Mouse (Mus musculus) right cerebral cortex, postnatal 25 days (tissue): ENCODE results near the gene Gm10295.

ENCODE experiments used
- DNase-seq: peaks from one replicate; pipeline ENCODE4 v3.0.0; 2022

The Gm10295 gene

GRCm38 (mm10) chr7:71351364-71351763, at the start of gene Gm10295:
Gm10295 (minus strand) TSS chr7:71351485.
- no peak for DNase-seq

GRCm38 (mm10) chr7:71401032-71401431, 49.7 kb upstream of the Gm10295 start:
- no peak for DNase-seq

GRCm38 (mm10) chr7:71399891-71400632, 48.8 kb upstream of the Gm10295 start:
- no peak for DNase-seq

GRCm38 (mm10) chr7:71398959-71399756, 47.9 kb upstream of the Gm10295 start:
- no peak for DNase-seq

GRCm38 (mm10) chr7:71398389-71398788, 47.1 kb upstream of the Gm10295 start:
- DNase-seq: no peak

DNA sequence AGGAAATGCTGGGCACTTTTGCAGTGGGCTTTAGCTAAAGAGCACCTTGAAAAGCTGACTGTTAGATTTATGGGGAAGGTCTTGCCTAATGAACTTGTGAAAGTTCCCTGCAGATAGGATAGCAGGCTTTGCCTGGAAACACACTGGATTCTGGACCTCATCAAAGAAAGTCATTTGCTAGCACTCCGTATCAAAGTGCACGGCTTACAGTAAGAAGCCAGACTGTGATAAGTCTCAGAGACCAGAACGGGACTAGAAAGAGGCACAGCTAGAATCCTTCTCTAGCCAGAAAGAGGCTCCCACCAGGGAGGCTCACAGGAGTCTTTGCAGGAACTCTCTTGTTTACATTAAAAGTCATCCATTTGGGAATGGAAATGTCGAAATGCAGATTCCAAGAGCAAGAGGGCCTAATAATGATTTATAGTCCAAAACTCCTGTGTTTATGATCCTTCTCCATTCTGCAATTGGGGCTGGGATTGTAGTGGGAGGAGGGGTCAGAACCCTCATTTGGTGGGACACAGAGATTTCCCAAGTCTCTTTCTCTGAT, 41.6 kb upstream of the Gm10295 start:
- no peak for DNase-seq

DNA sequence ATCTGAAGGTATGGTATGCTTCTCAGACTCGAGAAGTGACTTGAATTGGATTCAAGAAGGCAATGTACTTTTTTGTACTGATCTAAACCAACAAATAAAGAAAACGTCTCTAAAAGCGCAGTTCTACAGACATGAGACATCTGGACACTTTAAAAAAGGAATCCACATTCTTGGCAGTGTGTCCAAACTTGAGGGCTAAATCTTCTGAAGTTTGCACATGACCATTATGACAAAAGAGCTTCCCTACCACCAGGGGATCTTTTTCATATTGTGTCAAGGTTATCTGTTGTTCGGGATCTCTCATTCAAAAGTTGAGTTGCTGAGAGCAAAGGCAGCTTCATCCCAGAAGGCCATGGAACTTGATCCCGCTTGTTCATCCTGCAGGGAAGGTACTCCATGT, 40.0 kb upstream of the Gm10295 start:
- DNase-seq: no peak

DNA sequence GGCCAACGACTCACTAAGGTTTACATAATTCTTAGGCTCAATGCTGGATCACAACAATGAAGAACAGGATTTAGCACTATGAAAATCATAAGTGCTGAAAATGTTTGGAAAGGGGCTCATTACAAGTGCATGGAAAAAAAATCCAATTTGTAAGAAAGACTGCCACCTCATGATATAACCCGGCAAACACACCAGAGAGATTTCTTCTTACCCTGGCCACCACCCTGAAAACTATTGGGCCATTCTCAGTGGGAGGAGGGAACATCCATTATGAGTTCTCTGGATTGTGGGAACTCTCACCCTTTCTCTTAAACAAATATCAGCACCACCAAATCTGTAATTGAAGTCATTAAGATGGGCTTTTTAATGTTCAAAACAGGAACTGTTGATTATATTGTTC, 39.0 kb upstream of the Gm10295 start:
- DNase-seq: no peak

- no peak for DNase-seq
Measured at GRCm38 (mm10) chr7:71386050-71386449, 34.8 kb upstream of the Gm10295 start.

- DNase-seq: no peak
Measured at GRCm38 (mm10) chr7:71384921-71385320, 33.6 kb upstream of the Gm10295 start.

- peak; percentile 40 for DNase-seq
Measured at GRCm38 (mm10) chr7:71383341-71384130, 32.3 kb upstream of the Gm10295 start.

DNA sequence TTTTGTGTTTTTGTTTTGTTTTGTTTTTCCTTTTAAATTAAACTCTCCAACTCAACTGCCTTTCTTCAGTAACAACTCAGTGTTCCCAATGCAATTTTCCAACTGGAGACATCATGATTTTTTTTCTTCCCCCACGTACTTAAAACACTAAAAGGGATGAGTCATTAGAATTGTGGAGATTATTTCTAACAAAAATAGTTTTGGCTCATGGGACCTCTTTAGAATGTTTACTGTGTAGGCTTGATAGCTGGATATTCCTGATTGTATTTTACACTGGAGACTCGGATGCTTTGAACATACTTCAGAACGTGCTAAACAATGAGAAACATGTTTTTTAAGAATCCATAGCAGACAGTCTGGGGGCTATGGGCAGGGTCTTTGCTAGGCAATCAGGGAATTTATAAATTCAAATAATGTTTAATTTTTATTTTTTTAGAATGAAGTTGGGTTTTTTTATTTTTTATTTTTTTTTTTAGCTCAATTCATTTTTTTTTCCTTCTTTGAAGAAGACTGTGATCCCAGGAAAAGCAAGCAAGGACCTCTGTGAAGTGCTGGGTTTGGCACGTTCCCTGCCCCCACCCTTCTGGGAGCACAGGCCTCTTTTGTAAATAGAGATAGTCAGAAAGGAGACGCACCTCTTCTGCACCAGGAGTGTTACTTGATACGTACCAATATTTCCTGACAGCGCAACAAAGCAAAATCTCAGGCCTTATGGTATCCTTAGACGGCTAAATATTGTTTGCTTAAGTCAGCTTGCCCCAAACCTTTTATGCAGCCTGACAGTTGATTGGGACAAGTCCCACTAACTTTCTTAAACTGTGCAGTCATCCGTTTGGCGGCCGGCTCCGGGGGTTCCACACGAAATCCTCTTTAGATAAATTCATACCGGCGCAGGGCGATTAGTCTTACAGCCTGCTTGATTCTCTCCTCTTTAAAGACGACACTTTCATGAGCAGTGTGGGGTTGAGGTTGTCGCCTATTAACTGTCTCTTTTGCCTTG, 28.8 kb upstream of the Gm10295 start:
- DNase-seq: no peak

- no peak for DNase-seq
Measured at GRCm38 (mm10) chr7:71378812-71379760, 27.8 kb upstream of the Gm10295 start.

GRCm38 (mm10) chr7:71377983-71378382, 26.7 kb upstream of the Gm10295 start:
- no peak for DNase-seq

DNA sequence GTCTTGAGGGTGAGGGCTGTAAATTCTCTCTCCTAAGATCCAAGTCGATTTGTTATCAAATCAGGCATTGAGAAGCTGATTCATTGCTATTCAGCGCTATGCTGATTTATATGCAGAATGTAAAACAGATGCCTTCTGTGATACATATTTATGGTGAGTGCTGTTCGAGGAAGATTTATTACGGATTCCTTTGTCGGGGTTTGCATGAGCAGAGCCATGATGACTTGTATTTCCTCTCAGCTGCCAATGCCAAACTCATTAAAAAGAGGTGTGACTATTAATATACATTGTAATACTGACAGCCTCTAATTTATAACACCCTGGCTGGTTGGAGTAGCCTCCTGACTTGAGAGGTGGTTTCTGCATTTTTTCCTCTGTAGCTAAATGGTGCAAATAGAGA, 22.8 kb upstream of the Gm10295 start:
- no peak for DNase-seq

DNA sequence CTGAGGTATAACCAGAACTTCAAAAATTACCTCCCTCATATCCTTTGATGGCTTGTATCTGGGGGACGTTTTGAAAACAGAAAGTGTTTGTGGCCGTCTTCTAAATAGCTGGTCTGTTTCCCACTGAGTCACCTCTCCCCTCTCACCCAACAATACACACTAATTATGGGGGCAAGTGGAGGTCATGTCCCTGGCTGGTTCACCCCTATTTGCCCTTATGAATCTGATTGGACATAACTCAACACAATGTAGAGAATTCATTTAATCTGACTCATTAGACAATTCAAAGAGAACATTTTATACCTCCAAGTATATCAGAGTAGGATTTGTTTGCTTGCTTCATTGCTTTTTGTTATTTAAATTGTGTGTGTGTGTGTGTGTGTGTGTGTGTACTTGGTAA, 20.6 kb upstream of the Gm10295 start:
- no peak for DNase-seq

GRCm38 (mm10) chr7:71370746-71371145, 19.5 kb upstream of the Gm10295 start:
- no peak for DNase-seq

DNA sequence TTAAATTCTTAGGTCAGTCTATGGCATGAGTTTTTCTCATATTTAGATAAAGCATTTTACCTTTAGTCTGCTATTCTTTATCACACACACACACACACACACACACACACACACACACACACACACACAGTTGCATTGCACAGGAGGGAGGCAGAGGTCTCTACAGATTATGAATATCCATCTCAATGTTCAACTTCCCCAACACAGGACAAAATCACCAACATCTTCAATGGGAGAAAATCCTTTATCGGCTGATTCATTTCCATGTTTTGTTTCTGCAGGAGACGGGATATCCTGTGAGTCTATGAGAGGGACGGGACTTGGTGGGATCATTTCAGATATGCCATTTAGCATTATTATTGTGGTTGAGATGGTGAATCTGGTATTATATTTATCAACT, 18.8 kb upstream of the Gm10295 start:
- DNase-seq: no peak

GRCm38 (mm10) chr7:71368543-71369181, 17.4 kb upstream of the Gm10295 start:
- DNase-seq: no peak

DNA sequence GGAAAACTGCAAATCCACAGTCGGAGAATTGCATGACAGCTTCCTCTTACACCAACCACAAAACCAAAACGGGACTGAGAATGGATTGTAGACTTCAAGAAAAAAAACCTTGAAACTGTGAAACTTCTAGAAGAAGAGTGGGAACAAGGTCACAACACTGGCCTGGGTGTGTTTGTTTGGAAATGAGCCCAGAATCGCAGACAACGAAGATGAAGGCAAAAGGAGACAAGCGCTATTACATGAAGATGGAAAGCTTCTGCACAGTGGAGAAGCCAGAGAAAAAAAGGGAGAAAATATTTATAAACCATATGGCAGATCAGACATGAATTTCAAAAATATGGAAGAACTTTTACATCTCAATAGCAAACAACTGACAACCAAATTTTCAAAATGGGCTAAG, 4.3 kb upstream of the Gm10295 start:
- no peak for DNase-seq
